Mouse (Mus musculus) small intestine, adult 2 months (tissue): ENCODE measurements around the gene Esrrg. TPM values are rescaled to one million over a fixed set of nuclear protein-coding genes. Genes with fewer than 3 reads are reported as not detected.
A peak's percentile ranks its signal among the peaks of the same experiment; 100 is the strongest.

Experiments
- H3K27ac ChIP-seq: fragments of 200-500 bp; 2 replicates; pipeline ENCODE4 v1.5.1; 2012; ENCODE audit warnings: low read depth, low read length, control low read depth, inconsistent platforms; ENCODE audit not compliant: insufficient read depth
- H3K27me3 ChIP-seq: fragments of 200-500 bp; 2 replicates; pipeline ENCODE4 v1.6.1; 2012; ENCODE audit warnings: mild to moderate bottlenecking, moderate library complexity, low read length, inconsistent platforms; ENCODE audit not compliant: control insufficient read depth, insufficient read depth
- H3K36me3 ChIP-seq: fragments of 200-500 bp; 2 replicates; pipeline ENCODE4 v1.6.1; 2012; ENCODE audit warnings: mild to moderate bottlenecking, low read length, control low read depth, inconsistent platforms; ENCODE audit not compliant: control insufficient read depth, insufficient read depth
- H3K4me1 ChIP-seq: fragments of 200-500 bp; 2 replicates; pipeline ENCODE4 v1.6.1; 2012; ENCODE audit warnings: low read length, inconsistent platforms, mixed read lengths; ENCODE audit not compliant: control insufficient read depth, insufficient read depth, insufficient read length
- H3K4me3 ChIP-seq: fragments of 200-500 bp; 2 replicates; pipeline ENCODE4 v1.5.1; 2012; ENCODE audit warnings: low read depth, mild to moderate bottlenecking, control low read depth, inconsistent platforms, low read length, moderate library complexity
- CTCF ChIP-seq: fragments of 200-500 bp; IDR thresholded peaks from 2 replicates; pipeline ENCODE4 v1.5.1; 2012; ENCODE audit warnings: low read depth, mild to moderate bottlenecking, control low read depth, inconsistent platforms, low read length, moderate library complexity, mixed read lengths; ENCODE audit not compliant: insufficient replicate concordance, insufficient read length; ENCODE audit errors: extremely low read depth
- POLR2A ChIP-seq: fragments of 200-500 bp; IDR thresholded peaks from 2 replicates; pipeline ENCODE4 v1.6.1; 2012; ENCODE audit warnings: low read depth, mild to moderate bottlenecking, control low read depth, inconsistent platforms, low read length, moderate library complexity
- WGBS: fragments of 180-500 bp; shearing (Covaris S2); methylation state at CpG from one replicate; pipeline ENCODE4 v1.1.7; 2018; 5-methylcytosine and 5-hydroxymethylcytosine counted together
- polyA plus RNA-seq: library from polyadenylated mRNA; depleted of rRNA; stranded (reverse); fragments of >200 nt; gene quantifications from 2 replicates; pipeline ENCODE4 v1.2.3, GENCODE M21; 2012; rRNA removed

Esrrg gene
- polyA plus RNA-seq, result 0.42 and 0.72 TPM in 2 replicates

GRCm38 (mm10) chr1:187608261-187608921, at the start of gene Esrrg:
Gene Esrrg, plus strand, starts transcription at chr1:187608791.
- Histone ChIP-seq H3K27me3 (peaks cover 5% of the 10 kb centered on the region; the same call in 1 of the 2 replicates), H3K27ac (no peak within 1 kb of the TSS), H3K36me3 (no peaks in the 10 kb centered on the region), H3K4me3 (peak within 1 kb of the TSS; percentile 68), H3K4me1 (no peaks in the 10 kb centered on the region)
- WGBS, result 8% methylated on average over 21 of the region's 21 CpGs
- TF ChIP-seq POLR2A (no peak), CTCF (no peak)

- TF ChIP-seq POLR2A (no peak), CTCF (no peak)
- Histone ChIP-seq H3K4me3 (no peak overlapping the region), H3K4me1 (no peaks in the 10 kb centered on the region), H3K36me3 (no peaks in the 10 kb centered on the region), H3K27me3 (no peaks in the 10 kb centered on the region), H3K27ac (no peak overlapping the region)
Observed at GRCm38 (mm10) chr1:187583982-187584381, 24.6 kb upstream of the Esrrg start.

GRCm38 (mm10) chr1:187586541-187587075, 22.0 kb upstream of the Esrrg start:
- no peak overlapping the region for H3K4me3 ChIP-seq
- no peak overlapping the region for H3K27ac ChIP-seq
- 69% methylated on average over 8 of the region's 8 CpGs for WGBS
- TF ChIP-seq CTCF (no peak), POLR2A (no peak)
- H3K4me1 ChIP-seq, result no peaks in the 10 kb centered on the region
- H3K27me3 ChIP-seq, result no peaks in the 10 kb centered on the region
- no peaks in the 10 kb centered on the region for H3K36me3 ChIP-seq

GRCm38 (mm10) chr1:187602942-187603341, 5.6 kb upstream of the Esrrg start:
- Histone ChIP-seq H3K4me1 (no peaks in the 10 kb centered on the region), H3K27ac (no peak overlapping the region), H3K4me3 (no peak overlapping the region), H3K27me3 (no peaks in the 10 kb centered on the region), H3K36me3 (no peaks in the 10 kb centered on the region)
- 39% methylated on average over 2 of the region's 2 CpGs for WGBS
- no peak for TF ChIP-seq CTCF
- no peak for TF ChIP-seq POLR2A

GRCm38 (mm10) chr1:187604063-187604484, 4.5 kb upstream of the Esrrg start:
- 24% methylated on average over 11 of the region's 11 CpGs for WGBS
- Histone ChIP-seq H3K27me3 (peaks cover 5% of the 10 kb centered on the region; the same call in 1 of the 2 replicates), H3K27ac (peak overlapping the region; percentile 38; the same call in 1 of the 2 replicates), H3K4me3 (peak overlapping the region; percentile 15; the same call in 1 of the 2 replicates), H3K4me1 (no peaks in the 10 kb centered on the region), H3K36me3 (no peaks in the 10 kb centered on the region)
- TF ChIP-seq CTCF (no peak), POLR2A (no peak)

GRCm38 (mm10) chr1:187604691-187605310, 3.8 kb upstream of the Esrrg start:
- Histone ChIP-seq H3K27me3 (peaks cover 5% of the 10 kb centered on the region; the same call in 1 of the 2 replicates), H3K4me1 (no peaks in the 10 kb centered on the region), H3K36me3 (no peaks in the 10 kb centered on the region), H3K4me3 (no peak overlapping the region), H3K27ac (no peak overlapping the region)
- WGBS, result 80% methylated on average over 24 of the region's 24 CpGs
- TF ChIP-seq POLR2A (no peak), CTCF (no peak)

- no peaks in the 10 kb centered on the region for H3K36me3 ChIP-seq
- no peak overlapping the region for H3K4me3 ChIP-seq
- whole genome bisulfite sequencing, result 72% methylated on average over 32 of the region's 32 CpGs
- TF ChIP-seq CTCF (no peak), POLR2A (no peak)
- H3K27me3 ChIP-seq, result peaks cover 5% of the 10 kb centered on the region; the same call in 1 of the 2 replicates
- H3K27ac ChIP-seq, result no peak overlapping the region
- no peaks in the 10 kb centered on the region for H3K4me1 ChIP-seq
Observed at GRCm38 (mm10) chr1:187605391-187606270, 3.0 kb upstream of the Esrrg start.
